Mouse (Mus musculus) lung, postnatal 0 days (tissue): ENCODE data around the gene Phf21a. TPM values are rescaled to one million over a fixed set of nuclear protein-coding genes. Genes with fewer than 3 reads are reported as not detected.

Source experiments
- ATAC-seq: fragments of 200-750 bp; cut with Nextera tagmentation; 2 replicates; pipeline ENCODE4 v1.8.0; 2017; ENCODE audit warnings: moderate library complexity
- DNase-seq: peaks from one replicate; pipeline ENCODE4 v3.0.0-alpha.2; 2016; ENCODE audit warnings: low spot score
- H3K27ac ChIP-seq: fragments of 300-500 bp; sonication (generic); 2 replicates; pipeline ENCODE4 v1.5.1; 2014; ENCODE audit warnings: antibody characterized with exemption, mild to moderate bottlenecking, low read length, mixed read lengths
- H3K27me3 ChIP-seq: fragments of 300-500 bp; sonication (generic); replicated peaks from 2 replicates; pipeline ENCODE4 v1.6.1; 2014; ENCODE audit warnings: low read length, mixed read lengths; ENCODE audit not compliant: insufficient read depth
- H3K36me3 ChIP-seq: fragments of 300-500 bp; sonication (generic); 2 replicates; pipeline ENCODE4 v1.6.1; 2014; ENCODE audit warnings: low read length, mixed read lengths; ENCODE audit not compliant: insufficient read depth
- H3K4me1 ChIP-seq: fragments of 300-500 bp; sonication (generic); 2 replicates; pipeline ENCODE4 v1.6.1; 2014; ENCODE audit warnings: antibody characterized with exemption, low read depth, low read length, mixed read lengths; ENCODE audit not compliant: insufficient read depth
- H3K4me2 ChIP-seq: fragments of 300-500 bp; sonication (generic); replicated peaks from 2 replicates; pipeline ENCODE4 v1.6.1; 2014; ENCODE audit warnings: low read depth, mild to moderate bottlenecking, low read length, moderate library complexity, mixed read lengths
- H3K4me3 ChIP-seq: fragments of 300-500 bp; sonication (generic); 2 replicates; pipeline ENCODE4 v1.5.1; 2014; ENCODE audit warnings: low read depth, low read length
- H3K9ac ChIP-seq: fragments of 300-500 bp; sonication (generic); replicated peaks from 2 replicates; pipeline ENCODE4 v1.6.1; 2014; ENCODE audit warnings: low read depth, mild to moderate bottlenecking
- H3K9me3 ChIP-seq: fragments of 300-500 bp; sonication (generic); 2 replicates; pipeline ENCODE4 v1.6.1; 2016; ENCODE audit warnings: low read length, mixed read lengths
- CTCF ChIP-seq: IDR thresholded peaks from 2 replicates; pipeline ENCODE4 v1.5.1; 2016; ENCODE audit warnings: antibody characterized with exemption, mild to moderate bottlenecking
- EP300 ChIP-seq: IDR thresholded peaks from 2 replicates; pipeline ENCODE4 v1.6.1; 2016; ENCODE audit warnings: antibody characterized with exemption, mild to moderate bottlenecking, control low read depth
- WGBS: fragments of 180-500 bp; shearing (Covaris S2); extraction: QIAGEN DNeasy Blood & Tissue Kit; methylation state at CpG from one replicate; pipeline ENCODE4 v1.1.7; 2014; 5-methylcytosine and 5-hydroxymethylcytosine counted together
- polyA plus RNA-seq: library from polyadenylated mRNA; unstranded; fragments of >200 nt; fragmentation: Nextera tagmentation; extraction: Ambion mirVana; gene quantifications from 2 replicates; pipeline ENCODE4 v1.2.1, GENCODE M21; 2015

The Phf21a gene
- polyA plus RNA-seq, 1 experiment from 2014 or later = 12.9 TPM

DNA sequence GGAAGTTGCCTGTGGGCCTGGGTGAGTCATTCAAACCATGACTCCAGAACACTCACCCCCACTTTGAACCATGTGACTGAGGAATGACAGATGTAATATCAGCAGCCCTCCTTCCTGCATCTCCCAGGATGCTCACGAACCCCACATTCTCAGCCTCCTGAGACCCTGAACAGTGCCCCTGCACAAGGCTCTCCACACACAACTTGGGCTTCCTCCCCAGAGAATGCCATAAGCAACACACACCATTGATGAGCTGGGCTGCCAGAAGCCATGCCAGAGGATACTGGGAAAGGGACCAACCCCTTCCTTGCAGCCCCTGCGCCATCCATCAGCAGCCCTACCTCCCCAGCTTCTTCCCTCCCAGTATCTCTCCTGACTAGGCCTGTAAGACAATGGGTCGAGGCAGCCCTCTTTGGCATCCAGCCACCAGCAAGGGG lies 295.2 kb downstream of the Phf21a start:
- DNase-seq (no peak), ATAC-seq (no peak)
- no peaks in the 10 kb centered on the region for H3K9me3 ChIP-seq
- no peak overlapping the region for H3K27ac ChIP-seq
- H3K36me3 ChIP-seq = no peaks in the 10 kb centered on the region
- WGBS = 46% methylated on average over 3 of the region's 3 CpGs
- no peak overlapping the region for H3K4me2 ChIP-seq
- no peak for TF ChIP-seq CTCF
- H3K4me1 ChIP-seq = 0 out of 2 replicates have a peak, but pooled peaks cover 6% of the 10 kb centered on the region
- H3K27me3 ChIP-seq = no peaks in the 10 kb centered on the region
- no peak overlapping the region for H3K9ac ChIP-seq
- no peak overlapping the region for H3K4me3 ChIP-seq

DNA sequence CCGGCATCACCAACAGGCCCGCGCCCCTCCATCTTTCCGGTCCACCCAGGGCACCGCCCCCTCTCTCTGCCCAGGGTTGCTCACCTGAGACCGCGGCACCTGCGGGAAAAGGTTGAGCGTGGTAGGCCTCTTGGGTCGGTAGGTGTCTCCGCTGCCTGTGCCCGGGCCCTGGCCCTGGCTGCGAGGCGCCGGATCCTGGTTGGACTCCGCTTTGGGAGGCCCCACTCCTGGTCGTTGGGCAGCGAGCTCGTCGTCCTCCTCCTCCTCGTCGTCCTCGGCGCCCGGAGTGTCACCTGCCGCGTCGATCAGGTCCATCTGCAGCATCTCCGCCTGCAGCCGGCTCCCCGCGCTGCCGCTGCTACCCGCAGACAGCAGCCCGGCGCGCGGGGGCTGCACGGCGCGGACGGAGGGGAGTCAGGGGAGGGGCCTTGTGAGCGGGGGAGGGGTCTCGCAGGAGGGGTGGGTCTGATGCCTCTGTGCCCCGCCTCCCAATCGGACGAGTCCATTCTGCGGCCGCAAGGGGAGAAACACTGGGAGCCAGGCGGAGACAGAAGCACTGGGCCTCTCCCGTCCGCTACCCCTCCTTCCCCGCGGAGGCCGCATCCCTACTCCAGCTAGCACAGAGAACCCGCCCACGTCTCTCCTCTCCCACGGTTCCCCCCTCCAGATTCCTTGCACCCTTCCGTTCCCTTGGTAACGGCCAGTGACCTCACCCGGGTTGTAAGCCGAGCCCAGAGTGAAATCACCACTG lies 296.1 kb downstream of the Phf21a start:
- Histone ChIP-seq H3K4me2 (peak overlapping the region; percentile 83), H3K36me3 (no peaks in the 10 kb centered on the region), H3K27me3 (no peaks in the 10 kb centered on the region), H3K4me1 (0 out of 2 replicates have a peak, but pooled peaks cover 6% of the 10 kb centered on the region), H3K9ac (peak overlapping the region; percentile 26; the same call in 1 of the 2 replicates), H3K27ac (peak overlapping the region; percentile 59), H3K4me3 (peak overlapping the region; percentile 52), H3K9me3 (no peaks in the 10 kb centered on the region)
- DNase-seq = peak; percentile 90
- TF ChIP-seq CTCF = peak; percentile 13
- no peak for TF ChIP-seq EP300
- under 1% methylated on average over 43 of the region's 62 CpGs for WGBS
- peak; percentile 83 for ATAC-seq

GRCm38 (mm10) chr2:92389645-92390044 lies 296.7 kb downstream of the Phf21a start:
- WGBS = 2% methylated on average over 10 of the region's 10 CpGs
- peak overlapping the region; percentile 52; the same call in 1 of the 2 replicates for H3K4me3 ChIP-seq
- no peak overlapping the region for H3K9ac ChIP-seq
- TF ChIP-seq CTCF (no peak), EP300 (no peak)
- H3K4me2 ChIP-seq = peak overlapping the region; percentile 83
- DNase-seq = no peak
- 0 out of 2 replicates have a peak, but pooled peaks cover 6% of the 10 kb centered on the region for H3K4me1 ChIP-seq
- ATAC-seq = peak; percentile 13
- no peaks in the 10 kb centered on the region for H3K27me3 ChIP-seq
- H3K36me3 ChIP-seq = no peaks in the 10 kb centered on the region
- H3K27ac ChIP-seq = 0 out of 2 replicates have a peak overlapping the region, but pooled peaks have one; percentile 59
- H3K9me3 ChIP-seq = no peaks in the 10 kb centered on the region

GRCm38 (mm10) chr2:92390206-92390930 lies 297.5 kb downstream of the Phf21a start:
- peak; percentile 70 for DNase-seq
- Histone ChIP-seq H3K27ac (no peak overlapping the region), H3K4me3 (no peak overlapping the region), H3K4me2 (no peak overlapping the region), H3K27me3 (no peaks in the 10 kb centered on the region), H3K4me1 (0 out of 2 replicates have a peak, but pooled peaks cover 6% of the 10 kb centered on the region), H3K36me3 (no peaks in the 10 kb centered on the region), H3K9me3 (no peaks in the 10 kb centered on the region), H3K9ac (no peak overlapping the region)
- TF ChIP-seq CTCF (no peak), EP300 (no peak)
- no peak for ATAC-seq
- WGBS = 60% methylated on average over 6 of the region's 6 CpGs

- Histone ChIP-seq H3K4me1 (0 out of 2 replicates have a peak, but pooled peaks cover 6% of the 10 kb centered on the region), H3K9me3 (no peaks in the 10 kb centered on the region), H3K9ac (no peak overlapping the region), H3K27me3 (no peaks in the 10 kb centered on the region), H3K4me2 (no peak overlapping the region), H3K27ac (no peak overlapping the region), H3K4me3 (no peak overlapping the region), H3K36me3 (no peaks in the 10 kb centered on the region)
- WGBS = 82% methylated on average over 8 of the region's 8 CpGs
- no peak for DNase-seq
- ATAC-seq = no peak
- TF ChIP-seq EP300 (no peak), CTCF (no peak)
Measured at GRCm38 (mm10) chr2:92391116-92391515, 298.2 kb downstream of the Phf21a start.

DNA sequence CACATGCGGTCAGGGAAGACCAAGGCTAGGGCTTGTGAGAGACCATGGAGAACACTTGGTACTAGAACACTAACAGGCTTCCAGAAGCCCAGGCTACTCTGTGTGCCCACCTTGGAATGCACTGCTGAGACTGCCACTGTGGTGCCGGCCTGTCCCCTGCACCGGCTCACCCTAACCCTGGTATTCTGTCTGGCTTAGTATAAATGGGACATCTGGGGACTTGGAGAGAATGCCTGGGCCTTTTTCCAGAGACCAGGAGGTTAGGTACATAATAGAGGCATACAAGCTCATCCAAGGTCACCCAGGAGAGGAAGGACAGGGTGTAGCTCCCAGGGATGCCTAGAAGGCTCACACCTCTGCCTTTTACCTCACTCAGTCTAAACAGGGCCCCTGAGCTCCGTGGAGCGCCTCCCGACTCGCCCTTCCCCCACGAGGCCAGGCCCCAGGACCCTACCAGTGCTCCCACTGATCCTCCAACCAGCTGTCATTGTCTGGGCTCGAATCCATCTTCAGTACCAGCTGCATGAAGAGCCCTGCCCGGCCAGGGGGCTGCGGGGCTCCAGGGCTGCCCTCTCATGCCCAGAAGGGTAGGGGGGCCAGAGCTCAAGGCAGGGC lies 298.9 kb downstream of the Phf21a start:
- H3K9ac ChIP-seq = no peak overlapping the region
- ATAC-seq (no peak), DNase-seq (no peak)
- WGBS = 24% methylated on average over 11 of the region's 11 CpGs
- TF ChIP-seq CTCF (no peak), EP300 (no peak)
- H3K27me3 ChIP-seq = no peaks in the 10 kb centered on the region
- no peaks in the 10 kb centered on the region for H3K9me3 ChIP-seq
- H3K36me3 ChIP-seq = no peaks in the 10 kb centered on the region
- 0 out of 2 replicates have a peak, but pooled peaks cover 6% of the 10 kb centered on the region for H3K4me1 ChIP-seq
- H3K4me3 ChIP-seq = no peak overlapping the region
- no peak overlapping the region for H3K27ac ChIP-seq
- 0 out of 2 replicates have a peak overlapping the region, but pooled peaks have one; percentile 28 for H3K4me2 ChIP-seq
